Mouse (Mus musculus) heart, adult 8-10 months (tissue): ENCODE measurements at regions not wholly inside any gene's neighbourhood (a gene's known extent, or its start where the extent isn't known, plus 50 kb on each side); places are given as distances from the start of the nearest gene placed in this dataset.

Source experiments
- DNase-seq: peaks from one replicate; pipeline ENCODE4 v3.0.0; 2022; ENCODE audit warnings: low spot score

DNA sequence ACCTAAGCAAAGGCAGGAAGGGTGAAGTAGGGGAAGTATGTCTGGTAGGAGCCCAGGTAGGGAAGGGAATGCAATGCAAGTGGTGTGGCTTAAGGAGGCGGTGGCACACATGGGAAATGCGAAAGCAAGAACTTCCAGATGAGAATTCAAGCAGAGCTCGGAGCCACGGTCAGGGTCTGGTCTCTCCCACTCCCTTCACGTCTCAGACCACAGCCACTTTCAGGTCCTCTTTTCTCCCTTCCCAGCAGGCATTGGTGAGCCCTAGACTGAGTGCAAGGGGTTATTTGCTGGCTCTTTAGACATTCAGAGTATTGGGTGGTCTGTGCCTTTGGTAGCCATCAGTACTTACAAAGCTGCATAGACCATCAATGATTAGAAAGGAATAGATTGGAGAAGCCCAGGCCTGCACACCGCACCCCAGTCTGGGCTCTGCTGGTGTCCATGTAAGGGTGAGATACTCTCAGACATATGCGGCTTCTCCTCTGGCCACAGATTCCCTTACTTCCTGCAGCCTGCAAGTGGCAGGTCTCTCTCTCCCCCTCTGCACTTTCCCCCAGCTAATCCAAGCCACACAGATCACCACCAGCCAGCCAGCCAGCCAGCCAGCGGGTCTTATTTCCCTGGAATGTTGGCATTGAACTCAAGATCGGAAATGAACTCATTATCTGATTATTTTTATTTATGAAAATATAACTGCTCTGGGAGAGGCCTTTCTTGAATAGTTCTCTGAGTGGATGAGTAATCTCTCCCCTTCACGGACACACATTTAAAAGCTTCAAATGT lies 113.6 kb downstream of the Zfp36l2 start:
- no peak for DNase-seq

DNA sequence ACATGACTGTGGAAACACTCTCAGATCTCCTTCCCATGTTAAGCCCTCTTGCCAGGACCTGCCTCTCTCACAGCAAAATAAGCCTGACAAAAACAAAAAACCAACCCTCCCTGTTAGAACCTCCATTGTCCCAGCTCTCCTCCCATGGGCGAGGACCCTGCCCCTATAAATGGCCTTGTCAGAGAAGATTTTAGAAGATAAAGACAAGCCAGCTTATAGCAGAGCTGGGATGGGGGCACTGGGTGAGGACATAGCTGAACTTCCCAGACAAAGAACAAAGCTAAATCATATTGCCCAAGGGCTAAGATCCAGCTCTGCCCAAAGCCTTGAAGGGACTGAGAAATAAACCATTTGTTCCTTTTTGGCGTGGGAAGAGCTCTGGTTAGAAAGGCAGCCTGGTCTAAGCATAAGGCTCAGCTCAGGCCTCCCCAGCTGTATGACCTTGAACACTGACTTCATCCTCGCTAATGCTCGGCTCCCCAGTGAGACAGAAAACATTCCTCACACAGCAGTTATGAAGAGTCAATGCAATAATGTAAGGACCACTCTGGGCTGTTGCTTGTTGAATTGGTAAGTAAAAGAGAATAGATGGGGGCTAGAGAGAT lies 115.2 kb downstream of the Zfp36l2 start:
- peak; percentile 21 for DNase-seq

DNA sequence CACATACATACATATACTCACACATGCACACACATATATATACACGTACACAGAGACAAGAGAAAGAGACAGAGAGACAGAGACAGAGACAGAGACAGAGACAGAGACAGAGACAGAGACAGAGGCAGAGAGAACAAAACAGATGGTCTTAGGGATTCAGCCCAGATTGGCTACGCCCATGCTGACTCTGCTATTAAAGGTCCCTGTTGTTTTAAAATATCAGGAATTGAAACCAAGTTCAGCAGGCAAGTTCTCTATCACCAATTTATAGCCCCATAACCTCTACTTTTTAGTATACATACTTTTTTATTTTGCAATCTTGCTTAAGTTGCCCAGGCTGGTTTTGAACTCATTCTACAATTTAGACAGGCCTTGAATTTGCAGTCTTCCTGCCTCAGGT lies 115.9 kb downstream of the Zfp36l2 start:
- no peak for DNase-seq

DNA sequence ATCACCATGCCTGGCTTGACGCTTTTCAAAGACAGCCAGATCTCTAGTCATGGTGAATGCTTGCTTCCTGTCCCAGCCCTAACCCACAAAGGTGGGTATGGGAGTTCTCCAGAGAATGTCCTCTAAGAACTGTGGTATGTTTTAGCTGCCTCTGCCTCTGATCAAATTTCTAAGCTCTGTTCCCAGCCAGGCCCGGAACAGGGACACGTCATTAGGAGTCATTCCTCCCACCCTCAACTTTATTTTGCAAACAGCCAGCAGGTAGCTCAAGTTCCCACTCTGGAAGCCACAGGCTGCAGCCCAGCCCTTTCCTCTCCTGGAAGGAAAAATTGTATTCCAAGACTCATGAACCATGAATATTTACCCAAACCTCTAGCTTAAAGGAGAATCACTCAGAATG lies 117.2 kb downstream of the Zfp36l2 start:
- DNase-seq, result no peak

DNA sequence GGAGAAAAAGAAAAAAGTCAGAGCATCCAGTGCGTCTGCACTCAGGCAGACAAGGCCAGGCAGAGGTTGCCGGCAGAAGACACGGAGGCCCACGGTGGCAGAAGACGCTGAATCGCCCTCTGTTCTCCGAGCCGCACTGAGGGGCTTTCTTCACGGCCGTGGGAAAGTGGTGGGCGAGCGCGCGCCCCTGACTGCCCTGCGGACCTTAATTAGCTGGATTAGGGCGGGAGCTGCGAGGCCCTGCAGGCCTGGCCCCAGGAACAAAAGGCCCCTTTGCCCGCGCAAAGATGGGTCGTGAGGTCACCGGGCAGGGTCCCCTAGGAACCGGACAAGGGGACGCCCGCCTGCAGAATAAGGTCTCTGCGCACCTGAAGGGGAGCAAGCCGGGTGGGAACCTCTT lies 120.6 kb downstream of the Zfp36l2 start:
- no peak for DNase-seq

DNA sequence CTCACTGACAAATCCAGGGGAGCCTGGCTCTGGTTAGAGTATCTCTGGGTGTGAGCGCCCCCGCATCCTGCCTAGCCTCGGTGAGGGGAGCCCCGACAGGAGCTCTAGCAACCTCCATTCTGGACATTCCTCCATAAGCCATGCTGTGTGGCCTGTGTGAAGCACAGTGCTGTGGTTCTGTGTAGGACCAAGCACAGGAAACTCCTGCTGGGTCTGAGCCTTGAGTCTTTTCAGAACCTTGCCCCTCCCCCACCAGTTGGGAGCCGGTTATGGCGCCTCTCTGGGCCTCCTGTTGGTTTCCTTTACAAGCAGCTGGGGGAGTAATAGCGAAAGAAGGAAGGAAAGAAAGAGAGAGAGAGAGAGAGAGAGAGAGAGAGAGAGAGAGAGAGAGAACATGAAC lies 124.0 kb downstream of the Zfp36l2 start:
- no peak for DNase-seq

DNA sequence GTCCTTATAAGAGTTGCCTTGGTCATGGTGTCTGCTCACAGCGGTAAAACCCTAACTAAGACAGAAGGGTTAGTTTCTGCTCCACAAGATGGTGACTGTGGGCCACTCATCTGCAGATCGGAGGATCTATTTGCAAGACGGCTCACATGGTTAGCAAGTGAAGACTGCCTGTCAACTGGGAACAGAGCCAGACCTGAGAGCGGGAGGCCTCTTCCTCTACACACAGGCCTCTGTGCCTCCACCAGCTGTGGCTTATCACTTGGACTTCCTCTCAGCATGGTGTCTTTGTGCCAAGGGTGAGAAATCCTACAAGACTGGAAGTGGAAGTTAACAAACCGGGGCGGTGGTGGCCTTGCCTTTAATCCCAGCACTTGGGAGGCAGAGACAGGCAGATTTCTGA lies 126.1 kb downstream of the Zfp36l2 start:
- no peak for DNase-seq

DNA sequence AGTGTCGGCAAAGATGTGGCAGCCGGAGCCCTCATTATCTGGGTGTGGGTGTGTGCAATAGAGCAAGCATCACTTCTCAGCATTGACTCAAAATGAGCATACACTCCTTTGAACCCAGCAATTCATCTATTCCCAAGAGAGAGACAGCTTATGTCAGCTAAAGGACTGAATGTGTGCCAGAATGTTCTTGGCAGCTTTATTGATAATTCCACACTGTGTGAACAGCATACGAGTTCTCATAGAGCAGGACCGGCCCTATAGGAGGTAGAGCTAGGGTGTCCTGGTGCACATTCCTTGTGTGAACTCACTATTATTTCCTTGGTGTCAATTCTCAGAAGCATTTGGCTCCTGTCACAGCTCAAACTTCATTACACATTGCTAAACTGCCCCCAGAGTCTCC lies 131.3 kb downstream of the Zfp36l2 start:
- DNase-seq, result no peak

DNA sequence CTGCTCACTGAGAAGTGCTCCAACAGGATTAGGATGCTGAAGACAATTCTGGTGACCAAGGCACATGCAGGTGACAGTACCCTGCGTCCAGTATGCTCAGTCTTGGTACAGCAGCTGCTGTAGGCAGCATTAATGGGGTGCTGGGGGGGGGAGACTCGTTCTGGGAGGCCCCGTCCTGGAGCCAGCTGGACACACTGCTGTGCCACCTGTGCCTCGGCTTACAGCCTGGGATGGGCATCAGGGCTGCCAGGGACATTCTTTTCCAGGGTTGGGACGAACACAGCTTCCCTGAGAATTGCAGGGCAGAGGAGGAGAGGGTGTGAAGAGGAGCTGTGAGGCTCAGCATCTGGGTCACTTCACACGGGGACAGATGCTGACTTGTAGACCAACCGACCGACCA lies 135.3 kb downstream of the Zfp36l2 start:
- no peak for DNase-seq

DNA sequence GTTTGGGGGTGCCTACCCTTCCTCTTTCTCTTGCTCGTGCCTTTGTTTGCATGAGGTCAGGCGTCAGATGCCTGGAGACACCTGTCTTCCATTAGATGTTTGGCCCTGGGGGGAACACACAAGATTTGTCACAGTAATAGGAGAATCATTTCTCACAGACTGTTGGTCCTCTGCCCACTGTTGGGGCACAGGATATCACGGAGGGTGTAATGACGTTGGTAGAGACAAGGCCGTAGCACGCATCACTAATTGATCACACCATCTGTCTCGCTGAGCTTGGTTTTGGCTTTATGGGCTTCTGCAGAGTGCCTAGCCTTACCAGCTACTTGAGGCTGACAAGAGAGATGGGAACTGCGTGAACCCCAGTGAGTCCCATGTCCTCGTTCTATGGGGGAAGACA lies 136.5 kb downstream of the Zfp36l2 start:
- DNase-seq, result no peak

DNA sequence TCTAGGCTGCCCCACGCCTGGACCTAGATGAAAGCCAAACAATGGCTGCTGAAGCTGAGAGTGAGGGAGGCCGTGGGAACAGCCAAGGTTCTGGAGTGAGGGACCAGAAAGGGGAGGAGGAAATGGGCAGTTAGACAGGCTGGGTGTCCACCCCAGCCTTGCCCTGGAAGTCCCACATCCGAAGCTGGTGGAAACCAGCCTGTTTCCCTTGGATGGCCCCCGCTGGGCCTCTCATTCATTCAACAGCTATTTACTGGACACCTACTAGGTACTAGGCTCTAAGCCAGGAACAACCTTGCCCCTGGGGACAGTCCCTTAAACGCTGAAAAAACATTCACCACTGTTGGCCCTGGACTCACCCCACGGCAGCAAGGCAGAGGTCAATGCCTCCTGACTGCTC lies 139.2 kb downstream of the Zfp36l2 start:
- peak; percentile 59 for DNase-seq

DNA sequence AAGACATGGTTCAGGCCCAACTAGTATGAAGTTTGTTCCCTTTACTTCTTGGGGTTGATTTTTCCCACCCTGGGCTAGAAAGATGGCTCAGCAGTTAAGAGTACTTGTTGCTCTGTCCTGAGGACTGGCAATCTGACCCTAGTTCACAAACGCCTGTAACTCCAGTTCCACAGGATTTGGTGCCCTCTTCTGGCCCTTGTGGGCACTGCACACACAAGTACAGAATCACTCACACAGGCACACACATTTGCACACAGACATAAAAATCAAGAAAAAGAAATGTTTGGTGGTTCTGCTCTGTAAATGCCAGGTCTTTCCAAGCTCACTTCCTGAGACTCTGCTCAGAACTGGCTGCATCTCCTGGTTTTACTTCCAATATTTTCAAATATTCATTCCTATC lies 140.2 kb downstream of the Zfp36l2 start:
- no peak for DNase-seq

DNA sequence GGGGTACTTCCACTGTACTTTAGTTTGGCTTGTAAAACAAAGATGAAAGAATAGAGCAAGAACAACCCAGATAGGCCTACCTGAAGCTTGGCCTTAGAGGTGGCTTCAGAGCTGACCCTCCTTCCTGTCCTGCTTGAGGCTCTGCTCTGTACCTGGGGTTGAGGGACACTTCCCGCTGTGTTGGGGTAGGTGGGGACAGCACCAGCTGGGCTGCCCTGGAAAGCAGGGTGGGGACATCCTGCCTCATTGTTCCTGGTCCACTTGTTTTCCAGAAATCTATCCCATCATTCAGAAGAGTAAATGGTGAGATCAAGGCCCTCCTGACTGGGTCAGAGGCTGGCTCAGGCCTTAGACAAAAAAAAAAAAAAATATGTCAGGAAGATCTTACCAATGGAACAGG lies 141.9 kb downstream of the Zfp36l2 start:
- DNase-seq, result no peak

DNA sequence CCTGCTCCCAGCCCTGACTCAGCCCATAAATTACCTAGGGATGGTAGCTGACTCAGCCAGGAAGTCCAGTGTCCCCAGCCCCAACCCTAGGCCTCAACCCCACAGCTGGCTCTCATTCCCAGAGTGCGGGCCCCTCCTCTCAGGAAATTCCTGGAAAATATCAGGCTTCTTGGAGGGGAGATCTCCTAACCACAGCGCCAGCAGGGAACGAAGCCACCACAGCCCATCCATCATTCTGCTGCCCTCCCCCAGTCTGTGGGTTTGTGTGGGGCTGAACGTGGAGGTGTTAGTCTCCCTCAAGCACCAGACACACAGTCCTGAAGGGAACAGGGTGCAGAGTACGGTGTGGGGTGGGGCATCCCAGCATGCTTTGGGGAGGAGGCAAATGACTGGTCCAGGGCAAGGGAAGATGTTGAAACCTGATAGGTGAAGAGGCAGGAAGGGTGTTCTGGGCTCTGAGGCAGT lies 143.2 kb downstream of the Zfp36l2 start:
- no peak for DNase-seq

DNA sequence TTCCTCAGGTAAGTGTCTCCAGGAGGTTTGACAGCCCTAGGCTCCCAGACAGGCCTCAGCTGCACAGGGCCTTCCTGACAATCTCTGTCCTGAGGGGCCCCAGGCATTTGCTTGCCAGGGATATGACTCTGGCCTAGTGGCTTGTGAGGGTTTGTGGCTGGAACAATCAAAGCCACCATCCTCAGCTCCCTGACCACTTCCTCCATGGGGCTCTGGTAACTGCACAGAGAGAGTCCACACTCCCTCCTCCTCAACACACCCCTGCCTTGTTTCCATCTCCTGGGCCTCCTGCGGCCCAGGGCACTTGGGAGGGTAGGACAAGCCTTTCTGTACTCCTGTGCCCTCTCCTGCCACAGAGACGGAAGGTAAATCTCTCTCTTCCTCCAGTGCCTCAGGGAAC lies 144.6 kb downstream of the Zfp36l2 start:
- DNase-seq, result no peak

DNA sequence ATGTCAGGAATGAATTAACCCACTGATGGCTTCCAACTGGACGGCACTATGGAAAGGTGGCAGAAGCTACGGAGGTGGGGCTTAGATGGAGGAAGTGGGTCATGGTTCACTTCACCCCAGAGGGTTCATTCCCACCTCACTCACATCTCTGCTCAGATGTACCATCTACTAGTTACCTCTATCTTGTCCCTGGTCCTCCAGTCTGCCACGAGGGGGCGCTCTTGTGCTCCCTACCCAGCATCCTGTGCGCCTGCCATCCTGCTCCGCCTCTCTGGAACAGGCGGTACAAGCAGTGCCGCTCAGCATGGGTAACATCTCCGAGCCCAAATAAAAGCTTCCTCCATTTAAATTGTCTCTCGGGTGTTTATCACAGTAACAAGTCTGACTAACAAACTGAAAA lies 148.3 kb downstream of the Zfp36l2 start:
- DNase-seq, result no peak

DNA sequence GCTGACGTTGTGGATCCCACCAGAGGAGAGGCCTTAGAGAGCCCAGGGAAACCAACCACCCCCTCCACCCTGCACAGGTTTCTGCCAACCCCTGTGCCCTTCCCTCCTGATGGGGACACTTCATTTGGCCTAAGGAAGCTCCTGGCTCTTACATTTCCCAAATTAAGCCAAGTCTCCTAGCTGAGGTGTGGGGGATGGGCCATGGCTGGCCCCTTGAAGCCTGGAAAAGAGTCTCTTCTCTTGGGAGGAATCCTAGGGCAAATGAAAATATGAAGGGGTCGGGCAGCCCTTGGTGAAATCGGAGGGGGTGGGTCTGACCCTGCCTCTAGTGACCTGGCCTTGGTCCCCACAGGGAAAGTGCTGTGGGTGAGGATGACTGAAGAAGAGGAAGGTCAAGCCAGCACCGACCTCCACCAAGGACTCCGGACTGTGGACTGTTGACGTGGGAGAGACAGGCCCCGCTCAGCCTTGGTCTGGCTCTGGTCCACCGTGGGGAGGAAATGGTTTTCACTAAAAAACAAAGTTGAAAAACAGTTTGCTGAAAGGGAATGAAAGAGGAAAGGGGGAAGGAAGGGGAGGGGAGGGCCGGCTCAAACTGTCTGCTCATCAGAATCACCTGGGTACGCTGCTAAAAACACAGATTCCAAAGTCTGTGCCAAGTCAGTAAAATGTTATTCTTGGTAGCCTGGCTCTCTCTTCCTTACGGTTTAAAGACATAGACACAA lies 150.0 kb downstream of the Zfp36l2 start:
- DNase-seq, result peak; percentile 54

DNA sequence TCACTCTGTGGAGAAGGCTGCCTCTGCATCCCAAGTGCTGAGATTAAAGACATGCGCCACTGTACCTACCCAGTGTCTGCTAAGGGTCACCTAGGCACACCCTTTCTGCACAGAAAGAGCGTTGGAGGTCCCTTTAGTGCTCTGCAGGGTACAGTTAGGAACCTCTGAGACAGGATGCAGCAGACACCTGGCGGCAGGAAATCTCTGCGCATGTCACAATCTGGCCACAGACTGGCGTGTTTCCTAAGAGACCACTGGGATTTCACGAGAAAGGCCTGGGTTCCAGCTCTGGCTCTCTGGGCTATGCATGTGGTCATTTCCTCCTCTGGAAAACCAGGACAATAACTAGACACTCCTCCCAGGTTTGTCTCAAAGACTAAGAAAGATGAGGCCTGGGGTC lies 151.7 kb downstream of the Zfp36l2 start:
- no peak for DNase-seq

DNA sequence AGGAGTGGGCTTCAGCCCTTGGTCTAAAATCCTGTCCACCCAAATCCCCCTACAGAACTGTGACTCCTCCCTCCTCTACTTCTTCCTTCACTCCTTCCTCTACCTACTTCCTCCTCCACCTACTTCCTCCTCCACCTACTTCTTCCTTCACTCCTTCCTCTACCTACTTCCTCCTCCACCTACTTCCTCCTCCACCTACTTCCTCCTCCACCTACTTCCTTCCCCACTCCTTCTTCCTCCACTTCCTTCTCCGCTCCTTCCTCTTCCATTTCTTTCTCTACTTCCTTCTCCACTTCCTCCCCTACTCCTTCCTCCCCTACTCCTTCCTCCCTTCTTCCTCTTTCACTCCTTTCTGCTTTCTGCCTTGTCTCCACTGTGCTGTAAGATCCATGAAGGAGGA lies 152.9 kb downstream of the Zfp36l2 start:
- no peak for DNase-seq

DNA sequence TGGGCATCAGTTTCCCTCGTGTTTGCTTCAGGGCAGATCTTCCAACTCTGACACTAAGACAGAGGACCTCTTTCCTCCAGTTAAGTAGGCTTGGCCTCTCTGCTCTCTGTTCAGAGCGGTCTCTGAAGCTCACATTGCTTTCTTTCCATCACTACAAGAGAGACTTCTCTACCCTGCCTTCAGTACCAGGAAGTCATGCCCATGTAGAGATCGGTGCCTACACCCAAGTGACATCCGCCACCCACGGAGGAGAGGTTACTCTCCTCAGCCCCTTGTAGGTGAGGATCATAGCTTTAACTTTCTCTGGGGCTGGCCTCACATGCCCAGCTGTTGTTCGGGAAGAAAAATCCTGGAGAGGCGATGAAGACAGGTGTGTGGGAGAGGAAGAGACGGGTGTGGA lies 155.3 kb downstream of the Zfp36l2 start:
- DNase-seq, result no peak

DNA sequence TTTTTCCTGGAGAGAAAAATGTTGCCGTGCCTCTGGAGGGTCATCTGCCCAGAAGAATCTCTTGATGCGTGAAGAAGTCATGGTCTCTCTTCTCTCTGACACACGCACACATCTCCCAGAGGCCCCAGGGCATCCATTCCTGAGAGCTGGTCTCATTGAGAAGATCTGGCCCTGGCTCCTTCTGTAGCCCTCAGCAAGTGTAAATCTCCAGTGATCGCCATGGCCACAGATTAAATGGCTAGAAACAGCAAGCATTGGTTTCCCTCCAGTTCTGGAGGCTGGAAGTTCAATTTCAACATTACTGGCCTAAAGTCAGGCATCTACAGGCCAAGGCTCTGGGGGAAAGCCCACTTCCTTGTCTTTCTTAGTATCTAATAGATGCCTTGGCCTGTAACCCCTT lies 155.9 kb downstream of the Zfp36l2 start:
- peak; percentile 47 for DNase-seq

DNA sequence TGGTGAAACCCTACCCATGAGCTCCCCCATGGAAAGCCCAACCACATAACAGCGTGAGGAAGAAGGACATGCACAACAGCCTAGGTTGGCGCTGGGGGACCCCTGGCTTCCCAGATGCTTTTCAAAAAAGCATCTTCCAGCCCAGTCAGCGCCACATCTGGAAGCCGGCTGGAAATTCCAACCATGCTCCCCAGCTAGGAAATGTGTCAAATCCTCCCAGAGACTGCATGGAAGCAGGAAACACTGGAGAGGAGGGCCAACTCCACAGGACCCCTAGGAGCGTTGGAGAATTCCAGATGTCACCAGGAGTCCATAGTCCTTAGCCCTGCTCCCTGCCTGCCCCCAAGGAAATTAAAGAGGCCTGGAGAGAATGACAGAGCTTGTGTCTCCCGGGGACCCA lies 156.4 kb downstream of the Zfp36l2 start:
- peak; percentile 42 for DNase-seq

DNA sequence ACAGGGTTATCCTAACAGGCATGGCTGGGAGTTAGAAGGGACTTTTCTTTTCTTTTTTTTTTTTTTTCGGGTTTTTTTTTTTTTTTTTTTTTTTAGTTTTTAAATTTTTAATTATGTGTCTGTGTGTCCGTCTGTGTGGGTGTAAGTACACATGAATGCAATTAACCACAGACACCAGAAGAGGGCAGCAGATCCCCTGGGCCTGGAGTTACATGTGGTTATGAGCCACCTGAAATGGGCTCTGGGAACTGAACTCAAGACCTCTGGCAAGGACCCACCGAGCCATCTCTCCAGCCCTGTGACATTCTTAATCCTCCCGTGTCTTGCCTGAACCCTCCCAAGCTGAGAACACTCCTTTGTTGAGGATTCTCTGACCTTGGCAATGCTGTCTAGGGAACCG lies 157.0 kb downstream of the Zfp36l2 start:
- DNase-seq, result no peak
